Mouse (Mus musculus) cerebellum, adult 2 months (tissue): ENCODE data around the gene Magi2.

Experiments
- CTCF ChIP-seq: fragments of 200-500 bp; IDR thresholded peaks from 2 replicates; pipeline ENCODE4 v1.5.1; 2011; ENCODE audit warnings: low read depth, mild to moderate bottlenecking, control low read depth, low read length, moderate library complexity, borderline replicate concordance; ENCODE audit not compliant: insufficient read depth
- POLR2A ChIP-seq: fragments of 200-500 bp; IDR thresholded peaks from 2 replicates; pipeline ENCODE4 v1.6.1; 2011; ENCODE audit warnings: low read length, control low read depth, borderline replicate concordance; ENCODE audit not compliant: insufficient read depth

- TF ChIP-seq POLR2A, result no peak
- no peak for TF ChIP-seq CTCF
Observed at GRCm38 (mm10) chr5:20643741-20644140, 1416.9 kb downstream of the Magi2 start.
